Mouse (Mus musculus): ENCODE results near the gene Dgke. TPM values are rescaled to one million over a fixed set of nuclear protein-coding genes. Genes with fewer than 3 reads are reported as not detected.
A peak's percentile ranks its signal among the peaks of the same experiment; 100 is the strongest.
"Not testable (repeated sequence)": the region's sequence is repeated elsewhere in the genome, so short reads cannot be mapped to it uniquely, and the experiment has no call there.

Dgke gene
- total and polyA plus RNA-seq, 3 experiments = 4.8 to 17.0 (median 13.4) TPM

- no peaks in the 10 kb centered on the region for H3K9me3 ChIP-seq (replicated peaks; ENCODE audit: low read length)
- 0 out of 4 replicates have a peak, but pooled peaks cover 0 to 2% of the 10 kb centered on the region in 2 experiments for H3K4me1 ChIP-seq (ENCODE audit: control insufficient read depth in 1 of 2, insufficient read depth in 2 of 2)
- no peaks in the 10 kb centered on the region for H3K27me3 ChIP-seq (replicated peaks)
- H3K79me2 ChIP-seq (replicated peaks; ENCODE audit: control insufficient read depth, extremely low read depth, insufficient read depth, poor library complexity, severe bottlenecking) = no peaks in the 10 kb centered on the region
- no peak overlapping the region for H3K4me2 ChIP-seq (ENCODE audit: insufficient read depth, low read depth, poor library complexity, severe bottlenecking)
- no peak for DNase-seq (ENCODE audit: extremely low read depth)
- H3K4me3 ChIP-seq (replicated peaks in 1 of 3; ENCODE audit: low read depth in 2 of 3, low read length in 2 of 3, poor library complexity in 1 of 3) = no peak overlapping the region
- no peak overlapping the region for H3K9ac ChIP-seq (ENCODE audit: insufficient read depth, low read depth)
- dilution Hi-C loops (cut with MboI; ENCODE audit: extremely low pct_ligation_motif_present, extremely low pct_unique_long_range_greater_than_20kb, low sequenced_read_pairs) = no loop called here
- in situ Hi-C loops (cut with MboI; ENCODE audit: low pct_ligation_motif_present, low pct_unique_long_range_greater_than_20kb, low sequenced_read_pairs) = no loop called here
- H3K36me3 ChIP-seq (replicated peaks in 1 of 2; ENCODE audit: control insufficient read depth in 1 of 2, insufficient read depth in 1 of 2, low read length in 1 of 2) = peaks cover 39 to 87% of the 10 kb centered on the region in 2 experiments
- TF ChIP-seq RAD21 (IDR thresholded peaks at IDR 0.05; ENCODE audit: low read depth, low read length) (no peak), UBTF (IDR thresholded peaks at IDR 0.05; ENCODE audit: low read depth, low read length) (no peak), JUN (IDR thresholded peaks at IDR 0.05; ENCODE audit: insufficient read depth, low read depth, low read length) (no peak), MEF2A (IDR thresholded peaks at IDR 0.05; ENCODE audit: borderline replicate concordance, low read depth, low read length) (no peak), MAX (IDR thresholded peaks at IDR 0.05; ENCODE audit: low read length) (no peak), ZMIZ1 (IDR thresholded peaks at IDR 0.05; ENCODE audit: low read depth, low read length) (no peak), NRF1 (IDR thresholded peaks at IDR 0.05; ENCODE audit: low read depth, low read length) (no peak), EP300 (IDR thresholded peaks at IDR 0.05; ENCODE audit: low read length) (no peak), MXI1 (IDR thresholded peaks at IDR 0.05; ENCODE audit: low read depth, low read length) (no peak), CHD1 (IDR thresholded peaks at IDR 0.05; ENCODE audit: low read depth, low read length) (no peak), ELF1 (IDR thresholded peaks at IDR 0.05; ENCODE audit: low read depth, low read length) (no peak)
- H3K27ac ChIP-seq (ENCODE audit: insufficient read depth, low read depth) = no peak overlapping the region
Measured at GRCm38 (mm10) chr11:89043046-89043445, 23.6 kb downstream of the Dgke start.

- H3K4me3 ChIP-seq (replicated peaks in 1 of 3; ENCODE audit: low read depth in 2 of 3, low read length in 2 of 3, poor library complexity in 1 of 3); H3K9ac ChIP-seq (ENCODE audit: insufficient read depth, low read depth); H3K27me3 ChIP-seq (replicated peaks); H3K79me2 ChIP-seq (replicated peaks; ENCODE audit: control insufficient read depth, extremely low read depth, insufficient read depth, poor library complexity, severe bottlenecking); H3K27ac ChIP-seq (ENCODE audit: insufficient read depth, low read depth); dilution Hi-C loops (cut with MboI; ENCODE audit: extremely low pct_ligation_motif_present, extremely low pct_unique_long_range_greater_than_20kb, low sequenced_read_pairs); DNase-seq (ENCODE audit: extremely low read depth); H3K4me2 ChIP-seq (ENCODE audit: insufficient read depth, low read depth, poor library complexity, severe bottlenecking); in situ Hi-C loops (cut with MboI; ENCODE audit: low pct_ligation_motif_present, low pct_unique_long_range_greater_than_20kb, low sequenced_read_pairs); H3K4me1 ChIP-seq (ENCODE audit: control insufficient read depth in 1 of 2, insufficient read depth in 2 of 2); H3K9me3 ChIP-seq (replicated peaks; ENCODE audit: low read length): not testable (repeated sequence)
- peaks cover 31 to 81% of the 10 kb centered on the region in 2 experiments for H3K36me3 ChIP-seq (replicated peaks in 1 of 2; ENCODE audit: control insufficient read depth in 1 of 2, insufficient read depth in 1 of 2, low read length in 1 of 2)
Measured at GRCm38 (mm10) chr11:89041073-89041472, 25.6 kb downstream of the Dgke start.

DNA sequence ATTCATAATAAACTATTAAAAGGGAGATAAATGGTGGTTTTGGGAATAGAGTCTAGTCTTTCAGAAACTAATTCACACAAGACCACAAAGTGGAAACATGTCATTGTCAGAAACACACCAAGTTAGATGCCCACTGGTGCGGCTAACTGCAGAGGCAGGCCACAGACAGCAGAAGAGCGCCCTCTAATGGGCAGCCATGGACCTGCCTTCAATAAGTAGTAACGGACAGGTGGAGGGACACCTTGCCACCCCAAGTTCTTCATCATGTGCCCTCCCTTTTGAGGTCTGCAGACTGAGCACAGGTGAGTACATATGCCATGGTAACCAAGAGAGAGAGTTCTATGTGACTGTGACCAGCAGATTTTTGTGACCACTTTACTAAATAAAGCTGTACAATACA is 27.3 kb downstream of the Dgke start:
- DNase-seq (ENCODE audit: extremely low read depth) = peak; percentile 74
- peaks cover 27 to 77% of the 10 kb centered on the region in 2 experiments for H3K36me3 ChIP-seq (replicated peaks in 1 of 2; ENCODE audit: control insufficient read depth in 1 of 2, insufficient read depth in 1 of 2, low read length in 1 of 2)
- dilution Hi-C loops (cut with MboI; ENCODE audit: extremely low pct_ligation_motif_present, extremely low pct_unique_long_range_greater_than_20kb, low sequenced_read_pairs) = no loop called here
- TF ChIP-seq PAX5 (IDR thresholded peaks at IDR 0.05; ENCODE audit: low read length) (no peak), MEF2A (IDR thresholded peaks at IDR 0.05; ENCODE audit: borderline replicate concordance, low read depth, low read length) (peak; percentile 39; the same call in 1 of the 2 replicates), POLR2A (IDR thresholded peaks at IDR 0.05; ENCODE audit: low read depth, low read length) (no peak), ZC3H11A (IDR thresholded peaks at IDR 0.05; ENCODE audit: low read depth, low read length) (0 out of 2 replicates have a peak, but pooled peaks have one; percentile 27), ZKSCAN1 (IDR thresholded peaks at IDR 0.05; ENCODE audit: borderline replicate concordance, low read depth, low read length) (no peak), SIN3A (IDR thresholded peaks at IDR 0.05; ENCODE audit: low read length) (0 out of 2 replicates have a peak, but pooled peaks have one; percentile 36), IRF4 (IDR thresholded peaks at IDR 0.05; ENCODE audit: low read depth, low read length) (no peak; the same call in 1 of the 2 replicates), TCF12 (IDR thresholded peaks at IDR 0.05; ENCODE audit: low read depth, low read length) (no peak), CHD1 (IDR thresholded peaks at IDR 0.05; ENCODE audit: low read depth, low read length) (no peak), UBTF (IDR thresholded peaks at IDR 0.05; ENCODE audit: low read depth, low read length) (no peak), EP300 (IDR thresholded peaks at IDR 0.05; ENCODE audit: low read length) (no peak), JUND (conservative IDR thresholded peaks at IDR 0.05; ENCODE audit: low read depth, low read length) (no peak), USF1 (IDR thresholded peaks at IDR 0.05; ENCODE audit: low read depth, low read length) (no peak), ELF1 (IDR thresholded peaks at IDR 0.05; ENCODE audit: low read depth, low read length) (no peak), MAZ (IDR thresholded peaks at IDR 0.05; ENCODE audit: low read depth, low read length) (0 out of 2 replicates have a peak, but pooled peaks have one; percentile 60), E2F4 (IDR thresholded peaks at IDR 0.05; ENCODE audit: insufficient replicate concordance, low read depth, low read length) (no peak), POLR2AphosphoS2 (IDR thresholded peaks at IDR 0.05; ENCODE audit: low read depth, low read length) (no peak), MYC (IDR thresholded peaks at IDR 0.05; ENCODE audit: low read depth, low read length) (no peak), ZMIZ1 (IDR thresholded peaks at IDR 0.05; ENCODE audit: low read depth, low read length) (no peak), TBP (conservative IDR thresholded peaks at IDR 0.05; ENCODE audit: low read depth, low read length) (no peak)

More for the DNA sequence above, 27.3 kb downstream of the Dgke start:
- Histone ChIP-seq H3K9ac (ENCODE audit: insufficient read depth, low read depth) (no peak overlapping the region), H3K79me2 (replicated peaks; ENCODE audit: control insufficient read depth, extremely low read depth, insufficient read depth, poor library complexity, severe bottlenecking) (no peaks in the 10 kb centered on the region), H3K4me2 (ENCODE audit: insufficient read depth, low read depth, poor library complexity, severe bottlenecking) (no peak overlapping the region), H3K4me3 (replicated peaks in 1 of 3; ENCODE audit: low read depth in 2 of 3, low read length in 2 of 3, poor library complexity in 1 of 3) (no peak overlapping the region), H3K27ac (ENCODE audit: insufficient read depth, low read depth) (no peak overlapping the region), H3K4me1 (ENCODE audit: control insufficient read depth in 1 of 2, insufficient read depth in 2 of 2) (0 out of 4 replicates have a peak, but pooled peaks cover 0 to 2% of the 10 kb centered on the region in 2 experiments), H3K9me3 (replicated peaks; ENCODE audit: low read length) (no peaks in the 10 kb centered on the region), H3K27me3 (replicated peaks) (no peaks in the 10 kb centered on the region)
- in situ Hi-C loops (cut with MboI; ENCODE audit: low pct_ligation_motif_present, low pct_unique_long_range_greater_than_20kb, low sequenced_read_pairs) = loop anchor here (5.0 to 10.0 kb wide), 2 partner anchors 37 to 55 kb away; no protein-coding TSS in a partner anchor
